Mouse (Mus musculus) lung, postnatal 25 days (tissue): ENCODE measurements around the gene Sp1.

Experiments used
- DNase-seq: peaks from one replicate; pipeline ENCODE4 v3.0.0; 2022; ENCODE audit warnings: low spot score

Gene Sp1

DNA sequence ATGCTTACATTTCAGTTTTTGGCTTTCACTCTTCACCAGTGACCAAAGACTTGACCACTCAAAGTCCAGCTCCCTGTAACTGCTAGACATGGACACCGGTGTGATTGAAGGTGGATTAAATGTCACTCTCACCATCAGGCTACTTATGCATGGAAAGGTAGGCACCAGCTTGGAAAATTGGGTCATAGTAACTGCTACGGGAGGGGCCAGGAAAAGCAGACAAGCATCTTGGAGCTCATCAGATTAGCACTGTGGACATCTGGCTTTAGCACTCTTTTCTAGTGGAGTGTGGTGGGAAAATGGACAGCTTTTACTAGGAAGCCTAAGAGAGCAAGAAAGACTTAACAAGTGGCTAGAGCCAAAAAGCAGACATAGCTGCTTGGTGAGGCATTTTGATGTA is 67.3 kb downstream of the Sp1 start:
- DNase-seq: no peak

DNA sequence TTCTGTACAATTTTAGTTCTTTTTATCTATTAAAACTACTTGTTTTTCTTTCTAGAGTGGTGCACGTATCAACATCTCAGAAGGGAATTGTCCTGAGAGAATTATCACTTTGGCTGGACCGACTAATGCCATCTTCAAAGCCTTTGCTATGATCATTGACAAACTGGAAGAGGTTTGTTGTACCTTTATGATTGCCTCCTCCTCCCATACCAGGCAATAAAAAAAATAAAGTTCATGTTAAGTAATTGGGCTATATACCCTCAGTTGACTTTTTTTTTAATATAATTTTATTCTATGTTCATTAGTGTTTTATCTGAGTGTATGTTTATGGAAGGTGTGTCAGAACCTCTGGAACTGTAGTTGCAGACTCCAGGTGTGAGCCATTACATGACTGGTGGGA is 68.6 kb downstream of the Sp1 start:
- no peak for DNase-seq

DNA sequence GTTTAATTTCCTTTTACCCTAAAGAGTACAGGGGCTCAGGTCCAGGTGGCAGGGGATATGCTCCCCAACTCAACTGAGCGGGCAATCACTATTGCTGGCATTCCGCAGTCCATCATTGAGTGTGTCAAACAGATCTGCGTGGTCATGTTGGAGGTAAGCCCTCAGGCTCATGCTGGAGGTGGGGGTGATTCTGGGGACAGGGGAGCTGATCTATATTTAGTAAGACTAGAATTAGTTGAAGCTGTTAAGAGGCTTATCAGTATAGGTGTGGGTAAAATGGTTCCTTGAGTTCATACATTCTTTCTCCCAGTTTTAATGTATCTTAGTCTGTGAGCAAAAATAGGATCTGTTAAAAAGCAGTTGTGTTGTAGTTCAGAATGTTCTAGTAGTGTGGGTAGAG is 77.2 kb downstream of the Sp1 start:
- DNase-seq: no peak

DNA sequence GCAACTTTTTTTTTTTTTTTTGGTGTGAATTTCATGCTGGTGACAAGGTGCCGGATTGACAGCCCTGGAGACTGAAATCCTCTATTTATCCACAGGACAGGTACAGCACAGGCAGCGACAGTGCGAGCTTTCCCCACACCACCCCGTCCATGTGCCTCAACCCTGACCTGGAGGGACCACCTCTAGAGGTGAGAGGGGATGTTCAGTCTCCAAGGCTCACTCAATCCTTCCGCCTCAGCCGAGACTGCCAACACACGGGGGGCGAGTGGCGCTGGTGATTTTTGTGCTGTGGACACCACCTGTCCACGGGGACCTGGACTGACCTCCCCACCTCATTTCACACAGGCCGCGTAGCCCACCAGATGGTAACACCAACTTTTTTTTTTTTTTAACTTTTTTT is 79.9 kb downstream of the Sp1 start:
- DNase-seq: no peak
